Mouse (Mus musculus) spleen, adult 18-20 months (tissue): ENCODE results near the gene Olfr12.

Experiments
- DNase-seq, 2 experiments: peaks; one replicate each; pipeline ENCODE4 v3.0.0; 2022; ENCODE audit warnings: mixed read lengths in 2 of 2

Gene Olfr12

DNA sequence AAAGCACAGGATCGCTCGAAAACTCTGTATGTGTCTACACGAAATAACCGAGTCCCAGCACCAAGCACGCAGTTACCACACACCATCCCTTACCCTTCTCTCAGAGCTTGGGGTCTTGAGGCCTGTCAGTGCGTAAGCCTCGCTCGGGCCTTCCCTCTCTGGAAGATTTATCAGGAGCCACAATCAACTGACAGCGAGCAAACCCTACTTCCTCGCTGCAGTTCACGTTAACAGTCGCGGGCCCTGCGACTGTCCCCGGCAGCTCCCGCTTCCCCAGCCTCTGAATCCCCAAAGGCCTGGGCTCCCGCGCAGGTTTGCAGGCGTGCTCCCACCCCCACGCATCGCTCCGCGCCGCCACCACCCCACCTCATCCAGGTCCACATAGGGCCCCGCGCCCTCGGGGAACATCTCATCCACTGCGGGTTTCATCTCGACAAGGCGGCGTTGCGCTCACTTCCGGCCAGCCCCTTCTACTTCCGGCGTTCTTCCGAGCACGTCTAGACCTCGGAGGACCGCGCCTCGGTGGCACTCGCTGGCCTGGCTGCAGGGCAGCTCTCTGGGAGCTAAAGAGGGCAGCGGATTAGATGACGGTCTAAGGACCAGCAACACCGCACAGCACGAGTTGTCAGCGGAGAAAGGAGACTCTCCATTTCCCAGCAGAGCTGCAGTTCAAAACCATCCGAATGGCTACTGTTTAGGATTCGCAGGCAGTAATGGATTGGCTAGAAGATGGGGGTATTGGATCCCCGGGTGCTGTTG is 24.1 kb downstream of the Olfr12 start, which contains the start of gene Cops9:
TSS of gene Cops9 (minus strand) at position 472 of the 759 bp plus-strand sequence.
- peak; percentile 67 to 84 for DNase-seq

DNA sequence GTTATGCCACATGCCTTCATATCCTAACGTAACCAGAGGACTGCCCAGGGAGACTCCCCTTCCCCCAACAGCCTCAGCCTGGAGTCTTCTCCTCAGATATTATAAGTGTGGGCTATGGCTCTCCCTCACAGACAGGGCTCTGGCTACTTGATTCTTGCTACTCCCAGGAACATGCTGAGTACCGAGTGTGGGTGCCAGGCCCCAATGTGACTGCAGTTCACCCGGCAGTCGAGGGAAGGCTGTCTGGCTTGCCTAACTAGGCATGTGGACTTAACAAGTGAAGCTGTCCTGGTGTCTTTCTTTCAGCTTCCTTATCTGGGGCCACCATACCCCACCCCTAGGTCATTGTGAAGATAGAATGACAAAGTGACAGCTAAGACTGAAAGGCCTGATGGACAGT is 26.1 kb downstream of the Olfr12 start:
- no peak for DNase-seq

DNA sequence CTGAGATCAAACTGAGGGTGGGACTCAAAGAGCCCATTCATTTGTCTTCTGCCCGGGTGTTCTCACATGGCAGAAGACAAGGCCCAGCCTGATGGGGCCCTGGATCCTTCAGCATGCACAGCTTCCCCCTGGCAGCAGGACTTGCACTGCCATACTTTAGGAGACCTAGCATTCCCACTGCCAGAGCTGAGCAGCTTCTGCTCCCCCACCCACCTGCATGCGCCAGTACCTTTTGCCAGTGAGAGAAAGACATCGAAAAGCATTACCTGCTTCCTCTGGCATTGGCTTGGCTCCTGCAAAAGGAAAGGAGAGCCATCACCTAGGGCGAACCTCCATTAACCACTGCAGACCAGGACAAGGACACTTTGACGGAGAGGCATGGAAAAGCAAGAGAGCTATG is 27.3 kb downstream of the Olfr12 start:
- no peak for DNase-seq

DNA sequence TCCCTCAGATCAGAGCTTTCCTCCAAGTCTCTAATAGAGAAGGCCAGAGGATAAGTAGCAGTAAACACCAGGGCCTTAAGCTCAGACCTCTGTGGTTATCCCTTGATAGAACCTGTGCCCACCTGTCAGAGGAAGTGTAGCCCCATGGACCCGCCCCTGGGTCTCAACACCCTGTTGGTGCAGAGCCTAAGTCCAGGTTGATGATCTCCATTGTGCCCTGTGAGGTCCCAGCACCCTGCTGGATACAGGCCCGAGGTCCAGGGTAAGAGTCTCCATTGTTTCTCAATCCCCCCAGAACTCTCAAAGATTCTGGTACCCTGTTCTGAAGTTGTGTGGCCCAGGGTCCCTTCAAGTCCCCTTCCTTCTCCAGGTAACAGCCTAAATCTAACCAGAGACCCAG is 28.5 kb downstream of the Olfr12 start:
- DNase-seq, result no peak

DNA sequence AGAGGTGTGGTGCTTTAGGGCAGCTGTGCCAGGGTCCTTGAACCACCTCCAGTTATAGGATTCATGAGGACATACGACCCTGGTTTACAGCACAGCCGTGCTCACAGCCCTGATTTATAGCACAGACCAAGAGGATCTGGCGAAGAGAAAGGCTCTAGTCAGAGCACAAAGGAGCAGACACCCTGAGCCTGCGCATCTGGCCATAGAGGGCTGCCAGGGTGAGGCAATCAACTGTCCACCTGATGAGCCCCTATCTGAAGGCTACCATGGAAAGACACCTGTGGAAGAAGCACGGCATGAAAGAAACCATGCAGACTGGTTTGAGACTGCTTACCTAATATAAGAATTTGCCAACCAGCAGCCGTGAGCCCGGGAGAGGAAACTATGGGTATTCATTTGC is 29.0 kb downstream of the Olfr12 start:
- DNase-seq, result no peak

DNA sequence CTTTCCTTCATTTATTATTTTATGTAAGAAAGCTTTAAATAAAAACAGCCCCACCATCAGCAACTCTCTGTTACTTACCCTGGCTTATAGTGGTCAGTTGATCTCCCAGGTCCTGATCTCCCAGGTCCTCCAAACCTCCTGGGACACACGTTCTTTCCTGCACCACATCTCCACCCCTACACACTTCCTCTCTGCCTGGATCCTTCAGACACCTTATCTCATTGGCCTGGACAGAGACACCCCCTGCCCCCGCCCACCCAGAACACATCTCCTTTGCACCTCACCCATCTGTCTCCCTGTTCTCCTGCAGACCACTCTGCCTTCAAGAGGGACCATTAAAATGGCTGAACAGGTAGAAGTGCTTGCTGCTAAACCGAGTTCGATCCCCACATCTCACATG is 29.4 kb downstream of the Olfr12 start:
- DNase-seq, result no peak

DNA sequence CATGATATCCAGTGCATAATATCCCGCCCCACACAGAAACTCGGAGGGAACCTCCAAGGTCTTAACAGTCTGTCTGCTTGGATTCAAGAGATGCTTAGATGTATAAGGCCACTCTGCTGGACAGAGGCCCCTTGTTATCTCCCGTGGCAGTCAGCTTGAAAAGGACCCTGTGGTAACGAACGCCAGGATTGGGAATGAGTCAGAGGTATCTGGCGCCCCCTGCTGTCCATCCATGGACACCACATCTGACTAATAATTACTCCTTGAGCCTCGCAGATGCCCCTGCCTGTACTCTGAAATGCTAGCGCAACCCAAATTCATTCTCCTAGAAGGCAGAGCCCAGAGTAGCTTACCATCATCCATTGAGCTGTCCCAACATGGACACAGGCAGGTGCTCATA is 30.2 kb downstream of the Olfr12 start:
- peak in 1 of 2 experiments; percentile 61 for DNase-seq

DNA sequence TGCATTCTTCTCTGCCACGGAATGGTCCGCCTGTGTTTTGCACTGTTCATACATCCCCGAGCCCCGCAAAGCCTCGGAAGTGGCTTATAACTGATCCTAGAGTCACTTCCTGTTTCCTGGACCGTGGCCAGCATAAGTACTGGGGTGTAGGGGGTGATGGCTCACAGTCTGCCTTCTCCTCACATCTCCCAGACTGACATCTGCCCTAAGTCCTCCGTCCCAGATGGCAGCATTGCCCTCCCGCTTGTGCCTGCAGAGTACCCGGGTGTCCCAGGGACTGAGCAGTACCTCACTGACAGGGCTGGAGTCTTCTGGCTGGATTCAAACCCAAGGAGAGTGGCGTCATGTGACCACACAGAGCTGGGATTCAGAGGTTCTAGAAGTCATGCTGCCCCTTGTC is 30.6 kb downstream of the Olfr12 start:
- no peak for DNase-seq

DNA sequence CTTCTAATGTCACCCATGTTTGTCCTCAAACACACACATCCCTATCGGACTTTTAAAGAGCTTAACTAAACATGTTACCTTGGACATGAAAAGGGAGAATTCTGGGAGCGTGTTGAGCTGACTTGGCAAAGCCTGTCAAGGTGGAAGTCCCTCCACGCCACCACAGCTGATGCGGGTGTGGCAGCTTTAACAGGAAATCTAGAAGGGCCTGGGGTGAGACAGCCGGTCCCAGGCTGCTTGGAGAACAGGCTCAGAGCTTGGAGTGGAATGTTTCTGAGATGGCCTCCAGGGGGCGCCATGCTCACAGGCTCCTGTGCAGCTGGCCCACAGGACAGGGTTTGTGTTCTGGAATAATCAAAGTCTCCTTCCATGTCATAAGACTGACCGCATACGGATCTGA is 31.1 kb downstream of the Olfr12 start, which contains the start of gene Otos:
TSS of gene Otos (minus strand) at position 169 of the 400 bp plus-strand sequence.
- DNase-seq, result peak; percentile 20 to 60

DNA sequence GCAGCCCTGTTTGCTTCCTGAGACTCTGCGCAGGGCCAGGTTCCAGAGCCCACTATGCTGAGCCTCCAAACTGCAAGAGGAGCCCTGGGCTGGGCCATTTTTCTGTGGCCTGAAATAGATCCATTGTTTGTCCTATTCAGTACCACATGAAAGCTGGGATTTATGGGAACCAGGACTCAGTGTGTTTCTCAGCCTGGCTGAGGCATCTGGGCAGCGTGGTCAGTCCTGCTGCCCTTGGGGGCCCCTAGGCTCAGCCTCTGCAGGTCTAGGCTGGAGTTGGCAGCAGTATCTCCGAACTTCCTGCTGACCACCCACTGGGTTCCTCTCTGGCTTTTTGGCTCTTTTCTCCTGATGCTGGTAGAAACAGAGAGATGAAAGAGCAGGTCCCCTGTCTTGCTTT is 33.9 kb downstream of the Olfr12 start:
- DNase-seq, result no peak

DNA sequence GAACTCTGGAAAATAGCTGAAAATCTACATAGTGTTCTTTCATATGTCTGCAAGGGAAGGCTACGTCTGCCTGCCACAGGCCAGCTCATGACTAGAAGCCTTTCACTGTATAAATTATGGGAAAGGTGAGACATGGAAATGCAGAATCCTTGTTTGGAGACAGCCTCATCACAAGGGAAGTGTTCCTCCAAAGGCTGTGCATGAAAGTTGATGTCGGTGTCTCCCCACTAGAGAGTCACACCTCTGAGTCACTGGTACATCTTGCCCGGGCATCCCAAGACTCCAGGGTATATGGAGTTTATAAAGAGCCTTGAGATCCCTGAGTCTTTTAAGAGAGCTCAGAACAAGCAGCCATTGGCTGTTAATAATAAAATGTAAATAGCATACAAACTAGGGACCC is 35.6 kb downstream of the Olfr12 start:
- no peak for DNase-seq

DNA sequence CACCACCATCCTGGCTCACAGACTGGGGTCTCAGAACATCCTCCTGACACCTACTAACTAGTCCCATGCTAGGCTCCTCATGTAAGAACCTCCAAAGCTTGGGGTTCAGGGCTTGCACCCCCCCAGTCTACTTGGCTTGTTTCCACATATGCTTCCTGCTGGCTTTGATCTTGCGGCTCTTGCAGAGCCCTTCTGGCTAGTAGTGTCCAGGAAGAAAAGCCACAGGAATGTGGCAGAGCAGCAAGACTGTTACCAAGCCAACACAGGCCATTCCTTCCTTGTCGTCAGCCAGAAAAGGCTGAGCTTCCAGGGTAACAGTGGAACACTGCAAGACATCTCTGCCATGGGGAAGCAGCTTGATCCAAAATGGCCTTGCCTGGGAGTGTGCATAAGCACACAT is 37.1 kb downstream of the Olfr12 start:
- DNase-seq, result no peak

DNA sequence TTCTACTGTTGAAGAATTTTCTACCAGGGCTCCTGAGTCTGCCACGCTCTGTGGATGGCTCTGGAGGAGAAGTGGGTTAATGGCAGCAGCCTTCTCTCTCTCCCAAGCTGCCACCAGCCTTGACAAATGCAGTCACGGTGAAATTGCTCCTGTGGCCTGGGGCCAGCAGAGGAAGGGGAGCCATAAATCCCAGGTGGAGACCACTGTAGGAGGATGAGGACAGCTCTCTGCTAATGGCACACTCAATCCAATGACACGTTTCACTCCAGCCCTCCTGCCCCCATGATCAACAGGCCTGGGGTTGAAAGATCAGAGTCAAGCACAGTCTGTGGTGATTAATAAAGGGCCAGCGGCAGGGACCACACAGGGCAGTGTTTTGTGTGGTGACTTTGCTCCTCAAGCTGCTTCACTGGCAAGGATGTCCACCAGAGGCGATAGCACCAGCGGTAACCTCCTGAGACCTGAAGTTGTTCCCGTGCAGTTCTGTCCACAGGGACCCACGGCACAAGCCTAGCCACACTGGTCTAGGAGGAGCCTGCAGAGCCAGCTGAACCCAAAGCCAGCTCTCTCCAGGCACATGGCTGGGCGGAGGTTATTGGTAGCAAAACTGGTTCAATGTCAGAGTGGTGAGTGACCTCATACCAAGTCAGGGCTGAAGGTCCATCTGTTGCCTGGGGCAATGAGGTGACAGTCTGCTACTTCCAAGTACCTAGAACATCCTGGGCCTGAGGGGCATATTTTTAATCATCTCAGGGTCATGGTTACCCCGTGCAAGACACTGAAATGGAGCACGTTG is 39.6 kb downstream of the Olfr12 start:
- DNase-seq, result no peak

DNA sequence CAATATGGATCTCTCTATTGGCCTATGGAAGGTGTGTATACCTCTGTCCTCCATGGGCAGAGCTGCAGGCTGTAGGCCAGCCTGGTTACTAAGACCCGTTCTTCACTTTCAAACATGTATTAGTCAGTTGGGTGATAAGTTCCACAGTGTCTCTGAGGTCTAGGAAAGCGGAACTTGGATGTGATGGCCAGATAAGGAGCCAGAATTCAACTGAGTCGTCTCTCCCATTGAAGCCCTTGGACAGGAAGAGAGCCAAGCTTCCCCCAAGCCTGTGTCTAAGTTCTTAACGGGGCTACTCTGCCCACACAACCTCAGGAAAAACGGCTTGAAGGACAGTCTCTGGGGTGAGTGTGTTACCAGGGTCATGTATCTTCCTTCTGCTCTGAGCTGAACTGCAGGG is 41.8 kb downstream of the Olfr12 start:
- DNase-seq, result no peak

DNA sequence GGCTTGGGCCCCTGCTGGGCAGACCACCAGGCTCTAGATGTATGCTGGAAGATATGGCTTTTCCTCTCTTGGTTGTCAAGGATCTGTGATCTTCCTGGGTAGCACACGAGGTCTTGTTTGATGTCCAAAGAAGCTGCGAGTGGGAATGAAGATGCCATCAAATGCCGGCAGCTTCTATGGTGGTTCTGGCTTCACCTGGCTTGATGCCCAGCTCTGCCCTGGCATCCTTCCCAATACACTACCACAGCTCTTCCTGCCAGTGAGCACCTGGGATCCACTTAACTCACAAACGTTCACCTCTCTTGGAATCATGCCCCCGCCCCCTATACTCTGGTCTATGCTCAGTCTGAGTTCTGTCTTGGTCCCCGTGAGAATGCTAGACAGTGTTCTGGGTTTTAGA is 49.5 kb downstream of the Olfr12 start:
- DNase-seq, result no peak

DNA sequence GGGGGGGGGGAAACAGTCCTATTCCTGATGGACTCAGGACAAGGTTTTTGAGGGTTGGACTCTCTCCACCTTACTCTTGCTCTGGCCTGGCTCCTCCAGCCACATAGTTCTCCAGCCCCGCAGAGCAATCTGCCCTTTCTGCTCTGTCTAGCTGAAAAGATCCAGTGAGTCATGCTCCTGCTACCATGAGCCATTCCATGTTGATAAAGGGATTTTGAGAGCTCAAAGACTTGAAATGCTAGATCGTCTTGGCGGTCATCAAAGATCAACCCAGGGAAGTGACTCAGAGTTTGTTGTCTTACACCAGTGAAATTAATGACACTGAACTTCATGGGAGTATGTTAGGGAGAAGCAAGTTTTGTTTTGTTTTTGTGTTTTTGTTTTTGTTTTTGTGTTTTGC is 51.8 kb downstream of the Olfr12 start:
- no peak for DNase-seq

DNA sequence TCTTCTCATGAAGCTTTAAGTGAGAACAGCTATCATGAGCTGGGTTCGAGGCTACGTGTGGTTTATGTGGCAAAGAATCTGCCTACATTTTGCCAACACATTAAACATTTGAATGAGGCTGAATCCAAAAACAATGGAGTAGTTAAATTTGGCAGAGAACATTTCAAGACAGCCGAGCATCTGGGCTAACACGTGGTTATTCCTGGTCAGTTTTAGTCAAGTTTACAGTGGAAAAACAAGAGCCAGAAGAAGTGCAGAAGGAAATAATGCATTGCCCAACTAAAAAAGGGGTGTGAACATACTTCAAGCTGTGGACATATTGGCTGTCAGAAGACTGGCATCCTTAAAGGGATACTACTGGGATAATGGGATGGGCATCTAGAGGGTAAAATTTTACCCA is 53.7 kb downstream of the Olfr12 start:
- DNase-seq, result no peak
